Mouse (Mus musculus): ENCODE results near the gene Cdc37l1. TPM values are rescaled to one million over a fixed set of nuclear protein-coding genes. Genes with fewer than 3 reads are reported as not detected.

Cdc37l1 gene
- total RNA-seq, 2 experiments from 2014 or later, result 91.4 to 99.5 TPM

- DNase-seq (ENCODE audit: low spot score in 2 of 2), result no peak
- intact Hi-C loops (cut with DNase I), result loop anchor here (2.0 to 10.0 kb wide), 3 partner anchors 188 to 440 kb away; no protein-coding TSS in a partner anchor
Measured at GRCm38 (mm10) chr19:29064451-29065102, 74.4 kb downstream of the Cdc37l1 start.

GRCm38 (mm10) chr19:29066981-29067471 lies 76.9 kb downstream of the Cdc37l1 start:
- intact Hi-C loops (cut with DNase I), result loop anchor here (10.0 kb wide), 1 partner anchor 438 kb away; no protein-coding TSS in a partner anchor
- DNase-seq (ENCODE audit: low spot score in 2 of 2), result peak in 1 of 2 experiments; percentile 55

- no peak for DNase-seq (ENCODE audit: low spot score in 2 of 2)
- intact Hi-C loops (cut with DNase I), result loop anchor here (10.0 kb wide), 1 partner anchor 436 kb away; no protein-coding TSS in a partner anchor
Measured at GRCm38 (mm10) chr19:29069195-29069594, 79.0 kb downstream of the Cdc37l1 start.

GRCm38 (mm10) chr19:29074802-29075201 lies 84.7 kb downstream of the Cdc37l1 start:
- intact Hi-C loops (cut with DNase I), result loop anchor here (10.0 kb wide), 1 partner anchor 130 kb away; no protein-coding TSS in a partner anchor

More at GRCm38 (mm10) chr19:29074802-29075201, 84.7 kb downstream of the Cdc37l1 start:
- DNase-seq (ENCODE audit: low spot score in 2 of 2), result no peak

Other genes starting within 250 kb of the Cdc37l1 start
- gene Slc1a1, start 155.3 kb upstream of the Cdc37l1 start, total RNA-seq (2021), result 100 to 1,000 TPM; 104 to 114 TPM
- gene Plpp6, start 26.4 kb upstream of the Cdc37l1 start, total RNA-seq (2021), result 10 to 100 TPM; 54.0 to 58.6 TPM
- 1 to 10 TPM; 5.0 to 6.6 TPM for gene 4430402I18Rik, start 22.6 kb upstream of the Cdc37l1 start, total RNA-seq (2021)
- 10 to 100 TPM; 56.9 to 60.6 TPM for gene Ak3, start 57.6 kb downstream of the Cdc37l1 start, total RNA-seq (2021)
- 10 to 100 TPM; 12.5 to 13.3 TPM for gene Rcl1, start 111.0 kb downstream of the Cdc37l1 start, total RNA-seq (2021)